Mouse (Mus musculus) spleen, embryonic (tissue): Measurements from ENCODE around the gene Arhgef19.

Source experiments
- CTCF ChIA-PET: fragments of 350-600 bp; sonication (Branson Sonifier 250); formaldehyde crosslinking; loops from one replicate; lab custom pipeline; 2022; lab: Charles Lee

Gene Arhgef19

GRCm38 (mm10) chr4:141306057-141306456 lies 66.8 kb downstream of the Arhgef19 start:
- CTCF ChIA-PET, result interaction anchor here (0.6 kb wide), 1 partner anchor 22 kb away, joined by 3 read pairs; no protein-coding TSS in a partner anchor
